Mouse (Mus musculus) lung, adult 18-20 months (tissue): Measurements from ENCODE around the gene Prr5.
A peak's percentile ranks its signal among the peaks of the same experiment; 100 is the strongest.

ENCODE experiments used
- DNase-seq, 2 experiments: peaks; one replicate each; pipeline ENCODE4 v3.0.0; 2022; ENCODE audit warnings: mixed read lengths in 2 of 2

Gene Prr5

GRCm38 (mm10) chr15:84680545-84681454, 11.4 kb downstream of the Prr5 start:
- peak; percentile 85 to 89 for DNase-seq

DNA sequence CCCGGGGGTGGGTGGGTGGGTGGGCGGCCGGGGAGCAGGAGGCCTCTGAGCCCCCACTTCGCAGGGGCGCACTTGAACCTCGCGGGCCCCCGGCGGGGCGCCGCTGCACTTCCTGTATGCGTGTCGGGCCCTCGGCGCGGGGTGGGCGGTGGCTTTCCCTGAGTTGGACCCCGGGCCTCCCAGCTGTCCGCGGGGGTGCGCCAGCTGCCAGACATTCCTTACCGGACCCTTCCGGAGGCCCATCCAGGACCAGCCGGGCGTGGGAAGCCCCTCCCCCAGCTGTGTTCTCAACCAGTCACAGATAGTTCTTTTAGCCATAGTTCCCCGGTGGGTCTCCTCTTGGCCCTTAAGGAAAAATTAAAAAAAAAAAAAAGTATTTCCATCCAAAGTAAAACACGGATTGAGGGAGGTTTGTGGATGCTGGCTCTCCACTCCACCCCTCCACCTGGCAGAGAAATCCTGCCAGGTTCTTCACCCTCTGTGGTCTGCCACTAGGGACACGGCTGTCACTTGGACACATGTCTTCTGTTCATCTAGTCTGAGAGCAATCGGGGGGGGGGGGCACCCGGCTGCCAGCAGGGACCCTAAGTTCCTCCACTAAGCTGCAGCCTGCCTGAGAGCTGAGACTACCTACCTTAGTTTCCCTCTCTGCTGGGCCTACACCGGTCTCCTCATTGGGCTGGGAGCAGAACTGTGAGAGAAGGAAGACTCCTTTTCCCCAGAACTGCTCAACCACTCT, 12.2 kb downstream of the Prr5 start:
- peak in 1 of 2 experiments; percentile 36 for DNase-seq

GRCm38 (mm10) chr15:84682206-84682605, 12.8 kb downstream of the Prr5 start:
- DNase-seq: no peak

DNA sequence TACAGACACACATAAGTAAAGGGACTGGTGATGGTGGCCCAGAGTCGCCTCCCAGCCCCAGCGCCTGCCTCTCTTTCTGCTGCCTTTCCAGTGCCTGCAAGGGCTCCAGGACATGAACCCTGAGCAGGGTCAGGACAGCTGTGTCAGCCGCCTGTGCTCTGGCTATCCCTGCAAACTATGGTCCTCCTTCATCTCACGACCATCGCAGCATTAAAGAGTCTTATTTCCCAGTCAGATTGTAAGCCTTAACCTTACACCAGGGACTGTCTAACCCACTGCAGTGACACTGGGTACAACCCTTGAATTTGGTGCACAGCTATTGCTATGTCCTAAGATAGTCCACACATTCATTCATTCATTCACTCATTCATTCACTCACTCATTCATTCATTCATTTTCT, 13.4 kb downstream of the Prr5 start:
- no peak for DNase-seq

GRCm38 (mm10) chr15:84684520-84684919, 15.1 kb downstream of the Prr5 start:
- DNase-seq: no peak

DNA sequence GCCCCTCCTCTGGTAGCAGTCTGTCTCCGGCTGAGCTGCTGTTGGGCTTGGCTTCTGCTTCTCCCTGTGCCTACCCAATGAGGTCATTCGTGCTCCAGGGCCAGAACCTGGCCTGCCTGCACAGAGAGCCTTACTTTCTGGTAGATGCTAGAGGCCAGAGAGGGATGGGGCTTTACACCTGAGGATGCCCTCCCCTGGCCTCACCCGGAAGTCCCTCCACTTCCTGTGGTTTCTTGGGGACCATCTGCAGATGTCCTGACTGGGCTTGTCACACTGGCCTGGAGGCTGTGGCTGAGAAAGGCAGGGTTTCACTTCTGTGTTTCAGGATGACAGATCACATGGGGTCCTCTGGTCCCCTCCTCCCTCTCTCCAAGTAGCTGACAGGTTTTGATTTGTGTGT, 16.0 kb downstream of the Prr5 start:
- peak in 1 of 2 experiments; percentile 54 for DNase-seq

DNA sequence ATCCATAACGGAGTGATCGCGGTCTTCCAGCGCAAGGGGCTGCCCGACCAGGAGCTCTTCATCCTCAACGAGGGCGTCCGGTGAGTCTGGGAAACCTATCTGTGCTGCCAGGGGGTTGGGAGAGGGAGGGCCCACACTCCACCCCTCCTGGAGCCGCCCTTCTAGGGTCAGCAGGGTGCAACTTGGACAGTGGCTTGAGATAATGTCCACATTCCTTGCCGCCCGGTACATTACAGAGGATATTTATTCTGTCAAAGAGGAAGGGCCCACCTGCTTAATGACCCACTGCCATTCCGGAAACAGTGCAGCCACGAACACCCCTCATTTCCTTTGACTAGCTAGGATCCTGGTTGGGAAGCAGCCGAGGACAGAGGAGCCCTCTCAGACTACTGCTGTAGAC, 18.5 kb downstream of the Prr5 start:
- no peak for DNase-seq

DNA sequence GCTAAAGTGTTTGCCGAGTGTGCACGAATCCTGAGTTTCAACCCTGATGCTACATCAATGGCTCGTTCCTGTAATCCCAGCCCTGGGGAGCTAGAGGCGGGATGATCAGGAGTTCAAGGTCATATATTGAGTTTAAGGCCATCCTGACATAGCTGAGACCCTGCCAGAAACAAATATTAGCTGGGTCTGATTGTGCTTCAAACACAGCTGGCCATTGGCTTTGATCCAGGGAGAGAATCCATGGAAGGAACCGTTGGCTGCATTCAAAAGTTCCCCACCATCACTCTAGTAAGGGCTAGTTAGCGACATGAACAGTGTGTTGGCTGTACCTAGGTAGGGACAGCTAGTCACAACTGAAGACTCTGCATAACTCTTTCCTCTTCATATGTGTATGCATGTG, 19.9 kb downstream of the Prr5 start:
- no peak for DNase-seq

DNA sequence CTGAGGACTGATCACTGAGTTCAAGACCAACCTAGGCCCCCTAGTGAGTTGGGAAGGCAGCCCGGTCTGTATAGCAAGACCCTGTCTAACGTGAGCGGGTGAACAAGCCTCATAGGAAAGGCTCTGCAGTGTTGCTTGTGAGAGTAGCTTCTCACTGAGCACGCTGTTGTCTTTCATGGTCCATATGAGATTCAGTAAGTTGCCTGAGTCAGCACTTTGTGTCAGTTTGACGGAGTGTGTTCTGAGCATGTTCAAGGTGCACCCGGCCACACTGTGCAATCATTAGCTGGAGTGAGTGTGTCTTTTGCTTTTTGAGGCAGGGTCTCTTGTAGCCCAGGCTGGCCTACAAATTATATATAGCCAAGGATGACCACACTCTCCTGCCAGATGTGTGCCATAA, 22.1 kb downstream of the Prr5 start:
- DNase-seq: no peak

DNA sequence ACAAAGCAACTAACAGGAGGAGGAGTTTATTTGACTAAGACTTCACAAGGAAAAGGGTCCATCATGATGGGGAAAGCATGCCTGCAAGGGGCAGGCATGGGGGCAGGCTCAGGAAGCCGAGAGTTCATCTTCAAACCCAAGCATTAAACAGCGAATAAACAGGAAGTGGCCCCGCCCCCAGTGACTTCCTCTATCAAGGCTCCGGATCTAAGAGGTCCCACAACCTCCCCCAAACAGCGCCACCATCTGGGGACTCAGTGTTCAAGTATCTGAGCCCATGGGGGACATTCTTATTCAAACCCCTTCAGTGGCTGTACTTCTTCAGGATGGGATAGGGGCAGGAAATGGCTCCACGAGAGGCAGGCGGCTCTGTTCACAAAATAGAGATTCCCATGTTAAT, 23.2 kb downstream of the Prr5 start:
- DNase-seq: no peak

DNA sequence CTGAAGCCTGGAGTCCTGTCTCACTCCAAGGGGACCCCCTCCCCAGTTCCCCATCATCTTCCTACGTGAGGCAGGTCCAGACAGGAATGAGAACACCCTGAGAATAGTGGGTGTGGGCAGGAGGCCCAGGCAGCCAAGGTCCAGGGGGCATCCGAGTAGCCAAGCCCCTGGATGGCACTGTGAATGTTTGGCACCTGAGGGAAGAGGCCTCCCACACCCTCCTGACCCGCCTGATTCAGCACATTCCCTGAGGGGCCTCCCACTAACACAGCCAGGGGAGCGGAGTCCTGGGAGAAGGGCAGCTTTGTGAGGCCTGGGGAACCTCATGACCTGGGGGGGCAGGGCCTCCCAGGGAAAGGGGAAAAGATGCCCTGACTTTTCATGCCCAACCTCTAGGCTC, 26.6 kb downstream of the Prr5 start:
- DNase-seq: no peak

DNA sequence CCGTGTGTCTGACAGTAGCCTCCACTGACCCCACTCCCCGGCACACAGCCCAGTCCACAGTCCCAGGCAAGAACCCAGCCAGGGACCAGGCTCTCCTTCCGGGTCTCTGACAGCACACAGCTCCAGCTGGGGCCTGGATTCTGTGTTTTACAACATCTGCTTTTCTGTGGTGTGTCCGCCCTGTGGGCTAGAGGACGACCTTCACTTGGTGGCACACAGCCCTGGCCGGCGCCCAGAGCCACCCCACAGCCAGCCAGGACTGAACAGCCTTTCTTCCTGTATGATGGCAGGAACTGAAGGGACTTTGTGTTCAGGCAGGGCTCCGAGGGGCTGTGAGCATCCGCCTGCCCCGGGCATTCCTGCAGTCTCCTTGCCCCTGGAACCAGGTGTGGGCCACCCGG, 28.2 kb downstream of the Prr5 start:
- DNase-seq: peak; percentile 27 to 32

- DNase-seq: no peak
Measured at GRCm38 (mm10) chr15:84698189-84698588, 28.8 kb downstream of the Prr5 start.

- peak; percentile 55 to 68 for DNase-seq
Measured at GRCm38 (mm10) chr15:84700147-84700794, 30.9 kb downstream of the Prr5 start.

- DNase-seq: peak; percentile 50 to 72
Measured at GRCm38 (mm10) chr15:84701947-84702346, 32.5 kb downstream of the Prr5 start.

DNA sequence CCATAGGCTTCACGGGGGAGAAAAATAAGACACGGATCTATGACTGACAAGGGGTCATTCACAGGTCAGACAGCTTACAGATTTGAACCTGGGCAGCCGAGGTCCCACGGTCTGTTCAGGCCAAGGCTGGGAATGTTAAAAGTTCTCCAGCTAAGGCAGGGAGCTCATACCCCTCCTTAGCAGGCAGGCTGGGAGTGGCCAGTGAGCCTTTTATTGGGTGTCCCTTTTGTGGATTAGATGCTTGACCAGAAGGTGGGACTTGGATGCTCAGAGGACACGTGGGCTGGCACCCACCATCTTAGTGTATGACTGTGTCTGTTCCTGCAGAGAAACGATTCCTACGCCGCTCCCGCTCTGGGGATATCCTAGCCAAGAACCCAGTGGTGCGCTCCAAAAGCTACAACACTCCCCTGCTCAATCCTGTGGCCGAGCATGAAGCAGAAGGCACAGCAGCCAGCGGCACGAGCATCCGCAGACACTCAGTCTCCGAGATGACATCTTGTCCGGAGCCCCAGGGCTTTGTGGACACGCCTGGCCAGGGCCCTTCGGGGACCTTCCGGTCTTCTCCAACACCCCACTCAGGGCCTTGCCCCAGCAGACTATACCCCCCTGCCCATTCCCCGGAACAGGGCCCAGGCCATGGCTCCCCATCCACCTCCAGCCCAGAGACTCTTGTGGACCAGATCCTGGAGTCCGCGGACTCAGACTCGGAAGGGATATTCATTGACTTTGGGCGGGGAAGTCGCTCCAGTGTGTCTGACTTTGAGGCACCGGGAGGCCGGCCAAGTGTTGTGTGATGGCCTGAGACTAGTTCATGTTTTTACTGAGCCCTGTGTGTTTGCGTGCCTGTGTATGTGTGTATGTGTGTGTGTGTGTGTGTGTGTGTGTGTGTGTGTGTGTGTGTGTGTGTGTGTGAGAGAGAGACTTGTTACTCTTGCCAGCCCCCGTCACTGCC, 33.2 kb downstream of the Prr5 start:
- DNase-seq: no peak

DNA sequence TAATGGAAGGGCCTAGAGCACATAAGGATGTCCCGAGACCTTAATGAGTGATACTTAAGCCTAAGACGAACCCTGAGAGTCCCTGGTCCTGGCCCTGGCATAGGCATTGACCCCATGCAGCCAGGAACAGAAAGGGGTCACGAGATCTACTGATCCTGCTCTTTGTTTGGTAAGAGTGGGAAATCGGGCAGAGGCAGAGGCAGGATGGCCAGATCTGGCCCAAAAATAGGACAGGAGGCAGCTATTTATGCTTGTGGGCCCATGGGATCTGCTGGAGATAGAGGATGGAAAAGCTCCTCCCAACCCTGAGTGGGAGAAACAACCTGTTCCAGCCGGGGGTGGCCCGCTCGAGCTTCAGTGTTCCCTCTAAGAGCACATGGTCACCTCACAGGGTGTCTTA, 34.6 kb downstream of the Prr5 start:
- no peak for DNase-seq

DNA sequence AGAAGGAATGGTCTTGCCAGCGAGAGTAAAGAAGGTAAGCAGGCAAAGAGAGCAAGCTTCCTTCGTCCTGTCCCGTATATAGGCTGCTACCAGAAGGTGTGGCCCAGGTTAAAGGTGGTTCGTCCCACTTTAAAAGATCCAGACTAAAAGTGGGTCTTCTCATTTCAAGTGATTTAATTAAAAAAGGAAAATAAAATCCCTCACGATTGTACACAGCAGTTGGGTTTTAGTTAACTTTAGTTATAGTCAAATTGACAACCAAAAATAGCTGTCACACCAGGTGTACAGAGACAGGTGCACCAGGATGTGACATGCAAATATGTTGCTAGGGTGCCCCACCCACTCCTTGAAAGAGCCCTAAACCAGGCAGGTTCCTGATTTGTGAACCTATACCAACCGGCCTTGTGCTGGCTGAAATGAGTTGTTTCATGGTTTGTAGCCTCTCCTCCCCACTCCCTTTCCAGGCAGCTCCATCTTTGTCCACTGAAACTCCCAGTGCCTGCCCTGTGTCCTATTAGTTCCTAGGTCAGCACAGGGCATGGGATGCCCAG, 36.0 kb downstream of the Prr5 start:
- no peak for DNase-seq

DNA sequence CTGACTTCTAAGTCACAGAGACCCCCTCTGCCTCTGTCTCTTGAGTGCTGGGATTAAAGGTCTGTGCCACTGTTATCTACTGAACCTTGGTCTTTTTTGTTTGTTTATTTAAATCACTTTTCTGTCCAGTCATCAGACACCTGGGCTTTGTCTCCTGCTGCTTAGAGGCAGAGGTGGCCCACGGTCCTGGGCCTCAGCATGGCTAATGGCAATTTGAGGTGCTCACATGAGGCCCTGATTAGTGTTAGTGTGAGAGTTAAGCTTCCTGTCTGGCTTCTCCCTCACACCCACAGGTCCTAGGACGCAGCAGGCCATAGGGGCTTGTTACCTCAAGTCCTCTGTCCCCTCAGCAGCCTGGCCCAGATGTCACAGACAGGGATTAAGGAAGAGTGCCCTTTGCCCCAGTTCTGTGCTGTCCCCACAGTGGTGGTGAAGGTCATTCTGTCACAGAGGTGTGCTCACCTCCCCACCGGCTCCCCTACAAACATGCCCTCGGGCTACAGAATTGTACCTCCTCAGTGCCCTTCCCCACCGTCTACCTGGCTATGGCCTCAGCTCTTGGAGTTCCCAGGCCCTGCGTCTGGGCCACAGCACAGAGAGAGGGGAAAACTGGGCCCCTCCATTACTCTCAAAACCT, 37.7 kb downstream of the Prr5 start:
- DNase-seq: no peak

DNA sequence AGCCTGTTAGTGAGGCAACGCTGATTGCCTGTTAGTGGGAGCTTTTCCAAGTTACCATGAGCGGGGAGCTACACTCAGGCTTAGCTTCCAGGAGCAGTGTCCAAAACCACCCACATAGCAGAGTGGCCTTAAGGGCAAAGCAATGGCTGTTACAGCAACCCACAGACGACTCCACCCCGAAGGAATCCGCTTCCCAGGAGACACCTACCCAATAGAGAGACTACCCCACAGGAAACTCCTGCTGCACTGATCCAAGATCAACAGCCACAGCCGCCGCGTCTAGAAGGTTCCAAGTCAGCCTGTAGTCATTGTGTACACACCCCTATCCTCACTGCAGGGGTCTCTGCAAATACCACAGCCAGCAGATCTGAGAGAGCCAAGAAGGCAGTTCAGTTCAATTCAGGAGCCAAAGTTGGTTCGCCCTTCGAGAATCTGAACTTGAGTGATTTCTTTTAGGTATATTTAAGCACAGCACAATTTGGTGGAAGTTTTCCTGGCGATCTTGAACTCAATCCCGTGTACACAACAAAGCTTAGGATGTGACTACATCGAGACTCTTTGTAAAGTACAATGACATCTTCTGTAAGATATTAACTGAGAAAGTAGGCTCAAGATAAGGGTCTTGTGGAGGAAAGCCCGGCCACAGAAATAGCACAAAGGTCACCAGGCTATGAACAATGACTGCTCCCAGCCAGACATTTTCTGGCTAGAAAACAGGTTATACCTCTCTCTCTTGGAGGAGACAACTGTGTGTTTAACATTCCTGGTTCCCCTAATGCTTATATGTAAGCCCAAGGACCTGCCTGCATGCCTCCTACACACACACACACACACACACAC, 43.4 kb downstream of the Prr5 start:
- DNase-seq: peak in 1 of 2 experiments; percentile 36

DNA sequence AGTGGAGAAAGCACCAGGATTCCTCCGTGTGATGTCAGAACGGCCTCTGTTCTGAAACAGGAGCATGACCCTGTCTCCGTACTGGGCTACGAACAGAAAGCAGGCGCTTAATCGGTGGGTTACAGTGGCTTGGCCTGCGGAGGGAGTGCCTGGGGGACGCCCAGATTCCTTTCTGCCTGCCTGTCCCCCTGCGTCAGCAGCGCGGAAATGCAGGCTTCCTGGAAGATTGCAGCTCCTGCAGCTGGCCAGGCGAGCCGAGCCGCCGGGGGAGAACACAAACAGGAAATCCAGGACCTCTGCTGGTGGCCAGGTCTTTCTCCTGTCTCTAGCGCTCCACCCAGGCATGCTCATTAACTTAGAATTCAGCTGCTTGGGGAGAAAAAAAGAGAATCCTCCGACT, 45.3 kb downstream of the Prr5 start:
- peak; percentile 88 to 93 for DNase-seq
